Mouse (Mus musculus): ENCODE measurements around the gene Dnajc24. TPM values are rescaled to one million over a fixed set of nuclear protein-coding genes. Genes with fewer than 3 reads are reported as not detected.

The Dnajc24 gene
- polyA plus RNA-seq, 1 experiment from 2014 or later, result 24.9 TPM

DNA sequence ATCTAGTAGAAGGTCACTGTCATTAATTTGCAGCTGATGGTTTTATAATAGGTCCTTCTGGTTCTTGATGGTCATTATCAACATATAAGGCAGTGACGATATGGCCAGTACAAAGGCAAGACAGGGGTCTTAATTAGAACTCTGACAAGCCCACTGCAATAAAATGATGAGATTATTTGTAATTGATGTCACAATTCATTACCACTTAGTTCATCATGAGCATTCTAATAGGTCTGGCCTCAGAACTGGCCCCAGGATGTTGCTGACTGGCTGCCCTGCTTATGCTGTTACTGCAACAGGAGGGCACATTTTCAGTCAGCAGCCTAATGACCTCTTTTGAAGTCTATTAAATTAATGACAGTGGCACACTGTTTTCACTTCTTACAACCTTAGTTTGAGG, 39.9 kb downstream of the Dnajc24 start:
- 89% methylated on average over 1 of the region's 1 CpGs for WGBS
- Histone ChIP-seq H3K36me3 (ENCODE audit: control insufficient read depth, insufficient read depth, low read length) (0 out of 2 replicates have a peak, but pooled peaks cover 5% of the 10 kb centered on the region), H3K27me3 (ENCODE audit: control insufficient read depth, insufficient read depth, low read length) (no peaks in the 10 kb centered on the region), H3K4me1 (replicated peaks; ENCODE audit: control insufficient read depth, insufficient read depth) (no peaks in the 10 kb centered on the region), H3K9me3 (ENCODE audit: control insufficient read depth, low read length) (no peaks in the 10 kb centered on the region), H3K9ac (ENCODE audit: low read length) (no peak overlapping the region), H3K4me2 (replicated peaks; ENCODE audit: low read depth) (no peak overlapping the region), H3K4me3 (ENCODE audit: low read depth, low read length) (no peak overlapping the region), H3K27ac (replicated peaks) (no peak overlapping the region)
- ATAC-seq (ENCODE audit: low FRiP score, low TSS enrichment) (no peak), DNase-seq (ENCODE audit: low spot score) (no peak)
- no peak for TF ChIP-seq EP300 (optimal IDR thresholded peaks at IDR 0.05)

- H3K36me3 ChIP-seq (ENCODE audit: control insufficient read depth, insufficient read depth, low read length), result no peaks in the 10 kb centered on the region
- H3K4me2 ChIP-seq (replicated peaks; ENCODE audit: low read depth), result no peak overlapping the region
- no peak overlapping the region for H3K27ac ChIP-seq (replicated peaks)
- no peak for ATAC-seq (ENCODE audit: low FRiP score, low TSS enrichment)
- no peaks in the 10 kb centered on the region for H3K9me3 ChIP-seq (ENCODE audit: control insufficient read depth, low read length)
- no peak overlapping the region for H3K9ac ChIP-seq (ENCODE audit: low read length)
- H3K4me1 ChIP-seq (replicated peaks; ENCODE audit: control insufficient read depth, insufficient read depth), result no peaks in the 10 kb centered on the region
- H3K4me3 ChIP-seq (ENCODE audit: low read depth, low read length), result no peak overlapping the region
- no peaks in the 10 kb centered on the region for H3K27me3 ChIP-seq (ENCODE audit: control insufficient read depth, insufficient read depth, low read length)
- DNase-seq (ENCODE audit: low spot score), result no peak
- WGBS, result 69% methylated on average over 4 of the region's 4 CpGs
- no peak for TF ChIP-seq EP300 (optimal IDR thresholded peaks at IDR 0.05)
- TF ChIP-seq CTCF (IDR thresholded peaks at IDR 0.05; ENCODE audit: low read depth), result no peak
Observed at GRCm38 (mm10) chr2:105953862-105954261, 49.5 kb downstream of the Dnajc24 start.

DNA sequence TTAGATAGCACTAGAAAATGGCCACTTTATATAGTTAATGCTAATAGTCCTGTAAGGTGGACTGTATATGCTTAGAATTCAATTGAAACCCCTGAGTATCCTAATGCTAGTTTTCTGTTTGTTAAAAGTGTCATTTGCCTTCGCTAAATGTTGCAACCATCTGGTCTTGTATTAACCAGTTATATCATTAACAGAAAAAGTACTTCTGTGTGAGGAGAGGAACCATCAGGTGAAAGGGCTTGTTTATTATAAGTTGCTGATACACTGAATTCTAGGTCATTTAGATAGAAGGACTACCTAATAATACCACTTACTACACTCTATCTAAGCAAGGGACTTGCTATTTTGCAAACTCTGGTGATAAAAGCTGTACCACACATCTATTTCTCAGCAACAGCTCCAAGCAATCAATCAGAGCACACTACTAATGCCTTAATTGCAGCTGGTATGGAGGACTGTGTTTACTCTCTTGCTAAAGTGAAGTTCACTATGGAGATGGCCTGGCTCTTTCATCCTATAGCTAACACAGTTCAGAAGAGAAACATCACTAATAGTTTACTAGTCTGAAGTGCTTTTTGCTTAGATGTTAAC, 51.9 kb downstream of the Dnajc24 start:
- no peaks in the 10 kb centered on the region for H3K27me3 ChIP-seq (ENCODE audit: control insufficient read depth, insufficient read depth, low read length)
- ATAC-seq (ENCODE audit: low FRiP score, low TSS enrichment) (no peak), DNase-seq (ENCODE audit: low spot score) (no peak)
- H3K9me3 ChIP-seq (ENCODE audit: control insufficient read depth, low read length), result no peaks in the 10 kb centered on the region
- H3K27ac ChIP-seq (replicated peaks), result no peak overlapping the region
- TF ChIP-seq EP300 (optimal IDR thresholded peaks at IDR 0.05), result no peak
- no peak for TF ChIP-seq CTCF (IDR thresholded peaks at IDR 0.05; ENCODE audit: low read depth)
- H3K4me2 ChIP-seq (replicated peaks; ENCODE audit: low read depth), result no peak overlapping the region
- no peak overlapping the region for H3K4me3 ChIP-seq (ENCODE audit: low read depth, low read length)
- no peaks in the 10 kb centered on the region for H3K4me1 ChIP-seq (replicated peaks; ENCODE audit: control insufficient read depth, insufficient read depth)
- H3K9ac ChIP-seq (ENCODE audit: low read length), result no peak overlapping the region
- WGBS, result 88% methylated on average over 1 of the region's 1 CpGs
- H3K36me3 ChIP-seq (ENCODE audit: control insufficient read depth, insufficient read depth, low read length), result no peaks in the 10 kb centered on the region

DNA sequence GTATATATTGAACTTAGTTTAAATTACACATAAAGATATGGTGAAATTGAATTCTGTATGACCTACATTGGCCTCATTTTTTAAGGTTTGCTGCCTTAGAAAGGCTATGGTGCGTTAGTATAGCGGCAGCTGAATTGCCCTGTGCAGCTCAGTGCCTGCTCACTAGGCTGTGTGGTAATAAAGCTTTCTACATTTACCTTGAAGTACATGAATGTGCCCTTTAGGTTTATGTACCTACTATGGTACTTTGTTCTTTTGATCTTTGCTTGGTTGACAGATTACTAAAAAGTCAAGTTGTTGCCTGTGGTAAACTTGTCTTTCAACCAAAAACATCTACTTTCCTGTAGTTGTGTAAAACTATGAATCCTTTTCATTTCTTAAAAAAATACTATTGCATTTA, 53.2 kb downstream of the Dnajc24 start:
- DNase-seq (ENCODE audit: low spot score) (no peak), ATAC-seq (ENCODE audit: low FRiP score, low TSS enrichment) (no peak)
- Histone ChIP-seq H3K4me2 (replicated peaks; ENCODE audit: low read depth) (no peak overlapping the region), H3K4me1 (replicated peaks; ENCODE audit: control insufficient read depth, insufficient read depth) (no peaks in the 10 kb centered on the region), H3K4me3 (ENCODE audit: low read depth, low read length) (no peak overlapping the region), H3K9ac (ENCODE audit: low read length) (no peak overlapping the region), H3K27me3 (ENCODE audit: control insufficient read depth, insufficient read depth, low read length) (no peaks in the 10 kb centered on the region), H3K27ac (replicated peaks) (no peak overlapping the region), H3K36me3 (ENCODE audit: control insufficient read depth, insufficient read depth, low read length) (no peaks in the 10 kb centered on the region), H3K9me3 (ENCODE audit: control insufficient read depth, low read length) (no peaks in the 10 kb centered on the region)
- TF ChIP-seq CTCF (IDR thresholded peaks at IDR 0.05; ENCODE audit: low read depth) (no peak), EP300 (optimal IDR thresholded peaks at IDR 0.05) (no peak)
- 96% methylated on average over 2 of the region's 2 CpGs for WGBS

DNA sequence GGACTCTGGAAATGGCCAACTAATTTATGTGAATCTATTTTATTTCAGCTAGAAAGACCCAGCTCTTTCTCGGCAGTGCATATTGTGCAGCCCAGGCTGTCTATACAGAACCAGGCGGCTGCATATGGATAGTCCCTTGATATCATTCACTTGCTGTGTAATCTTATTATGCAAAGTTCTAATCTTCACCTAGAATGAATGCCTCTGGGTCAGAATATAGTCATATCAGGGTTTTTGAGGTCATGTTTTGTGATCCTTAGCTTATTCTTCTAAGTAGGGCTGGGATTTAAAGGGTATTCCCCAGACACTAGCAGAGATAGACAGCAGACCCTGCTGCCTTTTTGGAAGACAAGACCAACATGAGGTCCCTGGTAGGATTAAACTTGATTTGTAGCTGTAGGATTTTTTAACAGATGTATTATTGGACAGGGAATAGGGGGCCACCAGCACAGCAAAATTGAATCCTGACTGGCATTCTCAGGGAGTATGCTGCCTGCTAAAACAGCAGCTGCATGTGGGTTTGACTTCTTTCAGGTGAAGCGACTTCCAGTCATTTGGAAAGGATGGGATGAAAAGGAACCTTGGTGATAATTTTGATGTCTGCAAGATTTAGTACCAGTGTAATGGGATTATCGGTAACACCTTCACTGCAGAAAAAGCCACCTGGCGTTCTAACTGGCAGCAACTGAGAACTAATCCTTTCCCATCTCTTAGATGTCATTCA, 85.6 kb downstream of the Dnajc24 start:
- no peaks in the 10 kb centered on the region for H3K4me1 ChIP-seq (replicated peaks; ENCODE audit: control insufficient read depth, insufficient read depth)
- no peaks in the 10 kb centered on the region for H3K27me3 ChIP-seq (ENCODE audit: control insufficient read depth, insufficient read depth, low read length)
- no peak for DNase-seq (ENCODE audit: low spot score)
- WGBS, result 76% methylated on average over 5 of the region's 5 CpGs
- no peaks in the 10 kb centered on the region for H3K36me3 ChIP-seq (ENCODE audit: control insufficient read depth, insufficient read depth, low read length)
- H3K27ac ChIP-seq (replicated peaks), result no peak overlapping the region
- no peak overlapping the region for H3K9ac ChIP-seq (ENCODE audit: low read length)
- TF ChIP-seq EP300 (optimal IDR thresholded peaks at IDR 0.05), result no peak
- TF ChIP-seq CTCF (IDR thresholded peaks at IDR 0.05; ENCODE audit: low read depth), result no peak
- no peaks in the 10 kb centered on the region for H3K9me3 ChIP-seq (ENCODE audit: control insufficient read depth, low read length)
- ATAC-seq (ENCODE audit: low FRiP score, low TSS enrichment), result no peak
- H3K4me2 ChIP-seq (replicated peaks; ENCODE audit: low read depth), result no peak overlapping the region
- H3K4me3 ChIP-seq (ENCODE audit: low read depth, low read length), result no peak overlapping the region

Small RNA genes within 50 kb of the gene (microRNA-seq; reads per million reads assigned to microRNA genes)
- gene Gm22002, result not detected

Other genes with a start within 250 kb of the Dnajc24 start
- 14.0 and 14.1 TPM in 2 replicates for gene Elp4, start 99.0 kb downstream of the Dnajc24 start, polyA plus RNA-seq (2015; fragmentation: Nextera tagmentation; extraction: Ambion mirVana)
- gene Immp1l, start 98.9 kb downstream of the Dnajc24 start, polyA plus RNA-seq (2015; fragmentation: Nextera tagmentation; extraction: Ambion mirVana), result 106 TPM in 2 replicates